Mouse (Mus musculus) naive thymus-derived CD4-positive, alpha-beta T cell, adult 2 months (primary cell): ENCODE measurements at regions not wholly inside any gene's neighbourhood (a gene's known extent, or its start where the extent isn't known, plus 50 kb on each side); places are given as distances from the start of the nearest gene placed in this dataset.

Experiments
- DNase-seq: peaks from one replicate; pipeline ENCODE4 v3.0.0-alpha.2; 2011; ENCODE audit warnings: low read depth

DNA sequence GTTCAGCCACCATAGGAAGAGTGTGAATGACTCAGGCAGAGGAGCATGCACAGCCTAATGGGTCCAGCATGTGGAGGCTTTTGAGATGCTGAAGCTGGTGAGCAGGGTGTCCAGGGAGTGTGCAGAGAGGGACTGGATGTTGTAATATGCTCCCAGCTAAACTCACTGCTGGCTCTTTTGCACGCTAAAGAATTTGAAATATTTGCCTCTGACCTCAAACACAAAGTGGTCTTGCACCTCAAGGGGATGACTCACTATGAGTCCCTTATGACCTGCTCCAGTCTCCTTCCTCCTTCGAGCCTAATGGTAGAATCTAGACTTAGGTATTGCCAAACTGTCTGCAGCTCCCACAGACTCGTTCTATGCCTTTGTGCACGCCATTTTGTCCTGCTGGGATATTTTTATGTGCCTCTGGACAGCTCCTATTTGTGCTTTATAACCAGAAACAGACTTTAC lies 55.0 kb upstream of the Slit3 start:
- no peak for DNase-seq

- no peak for DNase-seq
Observed at GRCm38 (mm10) chr11:35057791-35058190, 63.2 kb upstream of the Slit3 start.

- DNase-seq: no peak
Observed at GRCm38 (mm10) chr11:35055496-35056125, 65.4 kb upstream of the Slit3 start.

- DNase-seq: no peak
Observed at GRCm38 (mm10) chr11:35053613-35053950, 67.4 kb upstream of the Slit3 start.

DNA sequence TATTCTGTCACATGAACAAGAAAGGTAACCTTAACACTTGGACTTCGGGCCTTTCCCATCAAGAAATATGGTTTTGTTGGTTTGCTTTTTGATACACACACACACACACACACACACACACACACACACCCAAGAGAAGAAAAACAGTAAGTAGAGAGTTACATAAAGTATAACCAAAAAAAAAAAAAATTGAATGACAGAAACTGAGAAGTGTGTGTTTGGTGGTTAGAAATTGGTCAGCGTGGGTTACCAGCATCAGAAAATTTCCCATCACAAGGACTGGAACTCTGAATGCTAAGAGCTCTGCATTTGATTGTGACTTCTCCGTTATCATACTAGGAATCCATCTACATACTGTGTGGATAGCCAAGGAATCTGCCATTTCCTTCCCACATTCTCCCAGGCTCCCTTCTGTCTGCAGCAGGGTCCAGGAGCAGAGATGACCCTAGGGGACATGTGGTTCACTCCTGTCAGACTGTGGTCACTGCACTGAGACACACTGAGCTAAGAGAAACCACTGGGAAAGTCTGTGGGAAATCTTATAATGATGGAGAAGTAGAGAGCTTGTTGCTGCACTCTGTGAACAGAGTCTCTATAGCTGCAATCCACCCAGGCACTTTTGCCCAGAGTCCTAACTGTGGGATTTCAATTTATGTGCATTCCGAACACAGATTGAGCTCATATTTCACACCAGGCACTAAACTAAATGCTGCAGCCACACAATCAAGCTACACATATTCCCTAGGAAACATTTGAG lies 68.0 kb upstream of the Slit3 start:
- no peak for DNase-seq

DNA sequence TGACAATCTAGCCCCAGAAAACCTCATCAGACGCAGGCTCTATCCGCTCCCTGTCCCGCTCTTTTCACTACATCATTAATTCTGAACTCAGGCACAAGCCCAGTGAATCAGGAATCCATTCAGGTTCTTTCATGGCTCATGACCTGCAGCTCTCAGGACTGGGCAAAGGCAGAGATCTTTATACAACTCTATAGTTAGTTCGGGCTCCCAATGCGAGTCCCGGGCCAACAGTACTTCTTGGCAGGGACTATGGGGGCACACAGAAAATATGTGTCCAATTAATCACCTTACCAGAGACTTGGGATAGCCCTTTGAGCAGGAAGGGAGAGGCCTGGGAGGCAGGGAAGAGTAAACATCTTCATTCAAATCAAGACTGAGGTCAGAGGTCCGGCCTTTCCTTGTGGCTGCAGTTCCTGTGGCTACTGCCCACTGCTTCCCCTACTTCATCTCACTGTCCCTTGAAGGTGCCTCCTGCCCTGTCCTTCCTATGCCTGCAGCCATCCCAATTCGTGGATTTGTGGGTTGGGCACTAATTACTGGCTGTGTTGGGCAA lies 71.3 kb upstream of the Slit3 start:
- DNase-seq: no peak

DNA sequence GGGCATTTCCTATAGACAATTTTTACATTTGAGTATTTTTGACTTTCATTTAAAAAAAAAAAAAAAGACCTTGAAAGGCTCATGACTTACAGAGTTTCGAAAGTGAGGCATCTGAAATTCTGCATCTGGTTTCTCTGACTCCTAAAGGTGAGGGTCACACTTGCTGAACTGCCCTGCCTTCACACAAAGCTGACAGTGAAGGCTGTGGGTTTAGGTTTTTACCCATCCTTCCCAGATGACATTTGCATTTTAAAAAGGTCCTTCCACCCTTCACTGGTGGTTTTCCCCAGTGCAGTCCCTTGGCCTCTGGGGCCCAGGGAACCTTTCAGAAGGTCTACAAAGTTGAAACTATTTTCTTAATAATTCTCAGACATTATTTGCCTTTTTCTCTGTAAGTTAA lies 76.4 kb upstream of the Slit3 start:
- no peak for DNase-seq

DNA sequence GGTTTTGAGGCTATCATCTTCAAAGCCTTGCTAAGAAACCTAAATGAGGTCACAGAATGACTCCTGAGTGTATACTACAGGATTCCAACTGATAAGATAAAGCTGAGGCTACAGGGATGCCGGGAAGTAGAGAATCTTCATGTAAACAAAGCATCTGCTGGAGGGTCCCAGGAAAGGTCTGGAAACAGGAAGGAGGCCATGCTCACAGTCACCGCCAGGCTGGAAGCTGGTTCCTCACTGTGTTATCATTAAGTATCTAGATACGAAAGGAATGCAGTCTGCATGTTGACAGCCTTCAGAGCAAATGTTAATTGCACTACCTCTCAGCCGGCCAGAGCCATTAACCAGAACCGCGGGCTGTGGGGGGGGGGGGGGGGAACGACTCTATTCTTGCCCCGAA lies 96.6 kb upstream of the Slit3 start:
- DNase-seq: no peak

DNA sequence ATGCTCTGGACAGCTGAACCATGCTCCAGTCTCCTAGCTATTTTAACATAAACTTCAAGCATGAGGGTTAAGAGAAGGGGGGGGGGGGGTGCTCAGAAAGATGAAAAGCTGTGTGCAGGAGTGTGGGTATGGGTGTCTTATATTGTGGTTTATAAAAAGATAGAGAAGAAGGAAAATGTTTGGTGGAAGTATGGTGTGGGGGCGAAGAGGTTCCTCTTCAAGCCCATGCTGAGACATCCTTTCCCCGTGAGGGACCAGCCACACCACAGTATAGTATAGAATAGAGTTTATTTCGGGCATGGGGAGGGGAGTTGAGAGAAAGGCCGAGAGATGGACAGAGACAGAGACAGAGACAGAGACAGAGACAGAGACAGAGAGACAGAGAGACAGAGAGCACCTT lies 97.2 kb upstream of the Slit3 start:
- no peak for DNase-seq

DNA sequence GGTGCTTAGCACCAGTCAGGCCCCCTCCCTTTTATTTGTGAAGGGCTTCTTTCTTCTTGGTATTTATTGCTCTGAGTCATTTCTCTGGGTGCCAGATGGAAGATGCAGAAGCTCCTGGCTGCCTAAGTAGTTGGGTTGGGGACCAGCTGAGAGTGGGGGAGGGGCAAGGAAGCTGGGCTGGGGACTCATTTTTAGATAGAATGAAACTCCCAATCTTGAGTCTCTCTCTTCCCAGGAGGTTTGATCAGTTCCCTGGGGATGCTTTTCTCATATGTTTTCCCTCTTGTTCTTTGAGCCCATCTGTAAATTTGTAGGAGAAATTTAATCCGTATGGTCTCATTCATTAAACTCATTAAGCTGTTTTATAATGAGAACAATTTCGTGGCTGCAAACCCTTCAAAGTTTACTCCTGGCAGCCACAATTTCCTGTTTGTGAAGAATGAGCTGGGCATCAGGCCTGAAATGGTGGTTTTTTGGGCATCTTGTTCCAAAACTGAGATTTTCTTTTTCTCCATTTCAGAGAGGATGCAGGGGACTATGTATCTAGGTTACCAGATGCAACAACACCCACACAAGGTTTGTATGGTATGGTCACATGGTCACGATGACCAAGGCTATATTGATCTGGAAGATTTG lies 98.9 kb upstream of the Slit3 start:
- no peak for DNase-seq

GRCm38 (mm10) chr11:35016998-35017397 lies 104.0 kb upstream of the Slit3 start:
- DNase-seq: no peak

- DNase-seq: no peak
Observed at GRCm38 (mm10) chr11:35011521-35012476, 109.2 kb upstream of the Slit3 start.

DNA sequence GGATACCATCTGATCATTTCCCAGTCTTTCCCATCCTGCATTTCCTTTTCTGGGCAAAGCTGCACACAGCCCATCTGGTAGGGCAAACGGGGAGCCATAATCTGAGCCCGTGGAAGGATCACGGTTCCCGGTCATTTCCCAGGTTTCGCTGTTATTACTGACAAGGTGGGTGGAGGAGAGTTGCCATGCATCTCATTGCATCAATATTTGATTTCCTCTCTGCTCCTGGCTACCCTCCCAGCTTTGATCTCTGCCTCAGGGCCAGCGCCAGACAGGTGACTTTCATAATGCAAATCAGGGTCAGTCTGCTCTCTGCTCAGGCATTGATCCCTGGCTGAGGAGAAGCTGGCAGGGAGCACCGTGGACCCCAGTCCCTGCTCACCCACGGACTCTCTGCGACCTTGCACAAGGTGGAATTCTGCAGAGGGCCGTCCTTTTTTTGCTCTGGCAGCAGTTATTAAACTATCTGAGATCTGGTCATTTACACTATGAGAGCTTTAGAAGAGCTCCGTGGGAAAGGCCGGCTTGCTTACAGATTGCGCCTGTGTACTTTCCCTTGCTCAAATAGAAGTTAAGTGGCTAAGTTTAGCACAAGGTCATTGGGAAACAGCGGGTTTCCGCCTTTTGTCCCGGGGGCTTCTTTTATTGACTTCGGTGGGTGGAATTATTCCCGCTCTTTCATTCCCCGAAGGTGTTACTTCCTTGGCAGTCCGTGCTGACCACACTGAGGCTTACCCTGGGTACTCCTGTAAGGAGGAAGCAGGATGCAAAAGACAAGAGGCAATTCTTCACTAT lies 114.1 kb upstream of the Slit3 start:
- no peak for DNase-seq

- no peak for DNase-seq
Observed at GRCm38 (mm10) chr11:35005143-35005542, 115.9 kb upstream of the Slit3 start.

GRCm38 (mm10) chr11:35004431-35004830 lies 116.6 kb upstream of the Slit3 start:
- no peak for DNase-seq

DNA sequence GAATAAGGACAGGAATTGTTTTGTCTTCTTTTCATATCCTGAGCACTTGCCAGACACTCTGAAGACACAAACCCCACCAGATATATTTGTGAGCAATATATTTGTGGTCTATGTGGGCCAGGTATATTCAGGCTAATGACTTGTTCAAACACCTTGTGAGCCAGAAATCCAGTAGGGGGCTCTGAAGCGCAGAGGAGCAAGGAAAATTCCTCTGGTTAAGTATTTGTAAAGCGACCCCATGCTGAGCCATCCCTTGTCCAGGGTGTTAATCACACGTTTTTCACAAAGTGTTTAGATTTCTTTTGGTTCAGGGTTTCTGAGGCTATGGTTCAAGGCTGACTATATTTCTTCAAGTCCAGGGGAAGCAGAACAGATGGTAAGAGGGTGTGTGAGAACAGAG lies 117.1 kb upstream of the Slit3 start:
- no peak for DNase-seq

DNA sequence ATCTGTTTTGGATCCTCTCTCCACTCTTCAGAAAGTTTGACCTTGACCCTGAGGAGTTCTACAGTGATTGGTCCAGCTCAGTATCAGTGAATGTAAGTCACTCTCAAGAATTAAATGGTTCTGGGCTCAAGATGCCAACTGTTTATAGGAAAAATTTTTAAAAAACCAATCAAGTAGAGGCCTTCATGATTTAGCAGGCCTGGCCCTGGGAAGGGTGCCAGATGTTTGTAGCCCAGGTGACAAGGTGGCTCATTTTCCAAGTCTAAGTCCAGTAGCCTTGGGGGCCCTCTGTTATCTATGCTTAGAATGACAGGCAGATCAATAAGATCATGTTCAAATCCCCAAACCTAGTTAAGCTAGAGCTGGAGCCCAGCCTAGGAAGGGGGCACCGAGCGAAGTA lies 123.1 kb upstream of the Slit3 start:
- DNase-seq: no peak

- DNase-seq: no peak
Observed at GRCm38 (mm10) chr11:34995515-34995914, 125.5 kb upstream of the Slit3 start.

GRCm38 (mm10) chr11:34982775-34983457 lies 138.1 kb upstream of the Slit3 start:
- no peak for DNase-seq

- no peak for DNase-seq
Observed at GRCm38 (mm10) chr11:34980210-34980609, 140.8 kb upstream of the Slit3 start.

- DNase-seq: no peak
Observed at GRCm38 (mm10) chr11:34977861-34978260, 143.2 kb upstream of the Slit3 start.
